Mouse (Mus musculus): Measurements from ENCODE around the gene Negr1. TPM values are rescaled to one million over a fixed set of nuclear protein-coding genes. Genes with fewer than 3 reads are reported as not detected.

Gene Negr1
- total RNA-seq, 2 experiments from 2014 or later = 122 to 139 TPM

GRCm38 (mm10) chr3:156690059-156690605, 128.5 kb downstream of the Negr1 start:
- no peak for DNase-seq

GRCm38 (mm10) chr3:156698687-156699086, 137.1 kb downstream of the Negr1 start:
- DNase-seq = no peak

GRCm38 (mm10) chr3:156703241-156703640, 141.6 kb downstream of the Negr1 start:
- no peak for DNase-seq

- no peak for DNase-seq
Observed at GRCm38 (mm10) chr3:156710240-156710639, 148.6 kb downstream of the Negr1 start.

- no peak for DNase-seq
Observed at GRCm38 (mm10) chr3:156710693-156711092, 149.1 kb downstream of the Negr1 start.

- DNase-seq = no peak
Observed at GRCm38 (mm10) chr3:156736335-156736734, 174.7 kb downstream of the Negr1 start.

- no peak for DNase-seq
Observed at GRCm38 (mm10) chr3:156739529-156739928, 177.9 kb downstream of the Negr1 start.

GRCm38 (mm10) chr3:156743266-156743665, 181.7 kb downstream of the Negr1 start:
- DNase-seq = no peak

GRCm38 (mm10) chr3:156745218-156745770, 183.7 kb downstream of the Negr1 start:
- DNase-seq = no peak

- no peak for DNase-seq
Observed at GRCm38 (mm10) chr3:156747456-156747855, 185.9 kb downstream of the Negr1 start.

GRCm38 (mm10) chr3:156753780-156754373, 192.3 kb downstream of the Negr1 start:
- no peak for DNase-seq

GRCm38 (mm10) chr3:156754790-156755530, 193.4 kb downstream of the Negr1 start:
- no peak for DNase-seq

- no peak for DNase-seq
Observed at GRCm38 (mm10) chr3:156765015-156765414, 203.4 kb downstream of the Negr1 start.

- DNase-seq = no peak
Observed at GRCm38 (mm10) chr3:156766171-156766845, 204.7 kb downstream of the Negr1 start.

- no peak for DNase-seq
Observed at GRCm38 (mm10) chr3:156771626-156772025, 210.0 kb downstream of the Negr1 start.

GRCm38 (mm10) chr3:156772057-156772456, 210.5 kb downstream of the Negr1 start:
- no peak for DNase-seq

GRCm38 (mm10) chr3:156784309-156784852, 222.8 kb downstream of the Negr1 start:
- no peak for DNase-seq

- DNase-seq = no peak
Observed at GRCm38 (mm10) chr3:156786355-156786754, 224.8 kb downstream of the Negr1 start.

- DNase-seq = no peak
Observed at GRCm38 (mm10) chr3:156791234-156791633, 229.6 kb downstream of the Negr1 start.

- DNase-seq = no peak
Observed at GRCm38 (mm10) chr3:156792743-156793142, 231.1 kb downstream of the Negr1 start.

GRCm38 (mm10) chr3:156794091-156794490, 232.5 kb downstream of the Negr1 start:
- no peak for DNase-seq

- no peak for DNase-seq
Observed at GRCm38 (mm10) chr3:156794610-156795009, 233.0 kb downstream of the Negr1 start.
